Mouse (Mus musculus) layer of hippocampus, adult 11-12 months (tissue): ENCODE measurements at regions not wholly inside any gene's neighbourhood (a gene's known extent, or its start where the extent isn't known, plus 50 kb on each side); places are given as distances from the start of the nearest gene placed in this dataset.
A peak's percentile ranks its signal among the peaks of the same experiment; 100 is the strongest.
"Not testable (repeated sequence)": the region's sequence is repeated elsewhere in the genome, so short reads cannot be mapped to it uniquely, and the experiment has no call there.

Experiments used
- DNase-seq: peaks from one replicate; pipeline ENCODE4 v3.0.0; 2022; ENCODE audit warnings: low spot score

DNA sequence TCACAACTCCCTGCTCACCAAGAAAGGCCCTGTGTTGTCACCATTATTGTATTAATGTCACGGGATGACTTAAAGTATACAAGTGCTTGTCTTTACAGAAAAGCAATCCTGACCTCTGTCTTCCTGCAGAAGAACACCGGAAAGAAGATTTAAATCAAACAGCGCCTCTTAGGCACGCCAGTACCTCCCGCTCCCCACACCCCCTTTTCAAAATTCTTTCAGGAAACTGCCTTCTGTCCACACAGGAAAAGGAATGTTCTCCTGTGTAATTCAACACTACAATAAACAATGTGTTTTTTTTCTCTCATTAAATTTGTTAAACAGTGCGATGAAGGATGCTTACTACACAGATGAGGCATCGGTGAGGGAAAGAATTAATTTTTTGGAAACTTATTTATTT, 112.6 kb upstream of the Stt3b start:
- DNase-seq, result no peak

DNA sequence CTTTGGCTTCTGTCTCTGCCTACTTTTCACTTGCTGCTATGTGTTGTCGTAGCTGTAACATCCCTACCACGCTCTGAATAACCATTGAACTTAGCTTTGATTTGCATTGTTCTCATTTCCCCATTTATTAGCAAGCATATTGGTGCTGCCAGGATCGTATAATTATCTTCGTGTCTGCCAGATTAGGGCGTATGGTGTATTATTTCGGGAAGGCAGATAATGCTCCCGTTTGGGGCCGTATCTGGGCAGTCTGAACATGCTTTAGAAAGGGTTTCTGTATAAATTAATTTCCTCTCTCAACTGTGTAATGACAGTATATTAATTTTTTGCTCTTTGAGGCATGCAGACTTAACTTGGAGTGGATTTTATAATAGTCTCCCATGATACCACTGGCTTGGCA, 116.5 kb upstream of the Stt3b start:
- DNase-seq, result peak; percentile 19

DNA sequence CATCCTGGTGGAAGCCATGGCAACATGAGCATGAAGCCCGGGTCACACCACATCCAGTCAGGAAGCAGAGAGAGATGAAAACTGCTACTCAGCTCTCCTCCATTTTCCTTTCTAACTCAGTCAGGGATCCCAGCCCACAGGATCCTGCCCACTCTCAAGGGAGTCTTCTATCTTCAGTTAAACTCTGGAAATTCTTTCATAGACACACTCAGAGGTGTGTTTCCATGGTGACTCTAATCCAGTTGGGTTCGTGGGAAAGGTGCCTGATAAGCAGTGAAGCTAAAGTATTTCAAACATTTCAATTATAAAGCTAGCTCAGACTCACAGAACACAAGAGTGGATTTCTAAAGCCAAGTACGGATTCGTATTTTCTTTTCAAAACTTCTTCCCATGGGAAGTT, 120.0 kb upstream of the Stt3b start:
- no peak for DNase-seq

DNA sequence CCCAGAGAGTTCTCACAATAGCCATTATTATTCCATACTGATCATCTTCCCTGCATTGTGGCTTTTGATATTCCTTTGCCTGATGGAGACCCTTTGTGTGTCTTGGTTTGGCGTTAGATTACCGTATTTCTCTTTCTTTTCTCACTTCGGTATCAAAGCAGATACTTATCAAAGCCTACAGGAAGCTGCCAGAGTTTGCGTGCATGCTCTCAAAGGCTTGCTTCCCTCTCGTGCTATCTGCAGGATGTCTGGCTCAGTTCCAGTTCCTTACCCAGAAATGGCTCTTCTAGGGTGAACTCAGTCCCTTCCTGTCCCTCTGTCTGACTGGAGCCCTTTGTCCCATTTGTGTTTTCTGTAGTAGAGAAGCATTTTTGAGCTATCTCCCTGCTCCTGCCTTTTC, 124.5 kb upstream of the Stt3b start:
- no peak for DNase-seq

DNA sequence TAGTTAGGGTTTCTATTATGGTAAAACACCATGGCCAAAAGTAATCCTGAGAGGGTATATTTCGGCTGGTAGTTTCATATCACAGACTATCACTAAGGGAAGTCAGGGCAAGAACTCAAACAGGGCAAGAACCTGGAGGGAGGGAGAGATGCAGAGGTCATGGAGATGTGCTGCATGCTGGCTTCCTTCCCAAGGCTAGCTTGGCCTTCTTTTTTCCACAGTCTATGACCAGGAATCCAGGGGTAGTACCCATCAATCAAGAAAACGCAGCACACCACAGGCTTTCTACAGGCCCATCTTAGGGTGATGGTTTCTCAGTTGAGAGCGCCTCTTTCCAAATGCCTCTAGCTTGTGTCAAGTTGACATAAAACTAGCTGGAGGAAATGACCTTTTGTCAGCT, 126.1 kb upstream of the Stt3b start:
- DNase-seq, result no peak

DNA sequence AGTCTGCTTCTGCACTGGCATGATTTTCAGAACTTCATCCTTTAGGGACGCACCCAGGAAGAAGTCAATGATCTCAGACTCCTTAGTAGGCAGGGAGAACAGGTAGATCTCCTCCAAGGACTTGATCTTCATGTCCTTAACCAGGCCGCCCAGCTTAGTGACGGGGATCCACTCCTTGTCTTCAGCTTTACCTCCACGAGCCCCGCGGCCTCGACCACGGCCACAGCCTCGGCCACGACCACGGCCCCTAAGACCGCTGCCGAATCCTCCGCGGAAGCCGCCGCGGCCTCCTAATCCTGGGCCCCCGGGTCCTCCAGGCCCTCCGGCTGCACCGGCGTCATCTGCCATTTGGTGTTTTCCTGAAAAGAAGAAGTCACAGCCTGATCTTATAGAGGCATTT, 128.0 kb upstream of the Stt3b start:
- DNase-seq, result not testable (repeated sequence)

DNA sequence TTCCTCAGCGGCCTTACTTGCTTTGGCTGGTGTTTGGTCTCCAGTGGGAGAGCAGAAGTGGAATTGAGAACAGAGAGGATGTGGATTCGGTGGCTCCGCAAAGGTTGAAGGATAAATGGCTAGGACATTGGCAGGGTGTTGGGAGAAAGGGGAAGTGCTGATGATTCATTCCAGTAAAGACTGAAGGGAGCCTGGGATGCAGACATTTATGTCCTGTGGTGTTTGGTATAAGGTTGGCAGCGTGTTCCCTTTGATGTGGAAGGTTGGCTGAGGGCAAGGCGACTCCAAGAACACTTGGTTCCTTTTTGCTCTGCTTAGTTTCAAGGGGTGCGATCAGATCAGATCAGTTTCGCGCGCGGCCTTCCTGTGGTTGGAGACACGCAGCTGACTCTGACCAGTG, 136.5 kb upstream of the Stt3b start:
- no peak for DNase-seq

DNA sequence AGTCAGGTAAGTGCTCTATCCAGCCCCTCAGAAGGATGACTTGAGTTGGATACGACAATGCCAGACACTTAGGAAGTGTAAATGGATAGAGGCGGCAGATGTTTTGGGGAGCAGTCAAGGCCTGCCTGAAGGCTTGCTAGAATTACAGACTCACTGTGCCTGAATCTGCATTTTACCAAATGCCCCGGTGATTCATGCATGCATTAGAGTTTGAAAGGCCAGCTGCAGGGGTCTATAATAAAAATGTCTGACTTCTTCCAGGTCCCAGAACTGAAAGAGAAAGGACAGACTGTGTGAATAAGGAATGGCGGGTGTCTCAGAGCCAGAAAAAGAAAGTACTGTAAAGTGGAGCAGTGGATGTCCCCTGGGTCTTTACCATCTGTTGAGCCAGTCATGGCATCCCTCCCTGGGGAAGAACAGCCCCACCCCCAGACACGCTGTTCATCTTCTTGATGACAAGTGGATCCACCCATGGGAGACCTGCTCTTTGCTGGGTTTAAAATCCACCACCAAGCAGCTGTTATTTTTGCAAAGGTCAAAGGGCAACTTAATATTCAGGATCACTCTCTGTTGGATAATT, 140.6 kb upstream of the Stt3b start:
- DNase-seq, result no peak

DNA sequence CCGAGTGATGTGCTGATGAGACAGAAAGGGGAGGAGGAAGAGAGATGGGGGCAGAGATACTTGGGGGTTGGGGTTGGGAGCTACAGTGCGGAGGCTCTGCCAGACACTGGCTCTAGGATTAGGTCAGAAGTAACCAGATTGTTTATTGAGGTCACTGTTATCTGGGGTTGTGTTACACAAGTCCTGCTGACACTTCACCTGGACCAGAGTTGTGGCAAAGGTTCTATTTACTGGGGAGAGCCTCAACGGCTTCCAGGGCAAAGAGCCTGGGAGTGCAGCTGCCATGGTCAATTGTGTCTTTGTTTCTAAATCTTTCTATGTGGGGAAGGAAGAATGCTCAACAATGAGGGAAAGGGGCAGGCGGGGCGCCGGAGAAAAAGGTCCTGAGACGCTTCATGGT, 144.6 kb upstream of the Stt3b start:
- no peak for DNase-seq

DNA sequence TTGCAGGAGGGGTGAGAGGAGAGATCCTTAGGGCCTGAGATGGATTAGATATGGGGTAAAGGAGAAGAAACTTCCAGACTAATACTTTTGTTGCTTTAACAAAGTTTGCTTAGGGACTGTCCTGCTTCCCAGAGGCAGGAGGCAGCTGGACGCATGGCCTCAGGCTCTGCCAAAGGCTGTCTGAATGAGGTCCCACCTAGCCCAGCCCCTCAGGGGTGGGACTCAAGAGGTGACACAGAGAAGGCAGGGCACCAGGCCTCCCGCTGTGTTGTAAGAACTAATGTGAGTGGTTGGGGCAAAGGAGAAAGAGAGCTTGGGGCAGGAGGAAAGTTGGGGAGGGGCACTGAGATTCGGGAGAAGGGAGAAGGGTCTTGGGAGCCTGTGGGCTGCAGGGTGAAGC, 145.9 kb upstream of the Stt3b start:
- DNase-seq, result no peak

DNA sequence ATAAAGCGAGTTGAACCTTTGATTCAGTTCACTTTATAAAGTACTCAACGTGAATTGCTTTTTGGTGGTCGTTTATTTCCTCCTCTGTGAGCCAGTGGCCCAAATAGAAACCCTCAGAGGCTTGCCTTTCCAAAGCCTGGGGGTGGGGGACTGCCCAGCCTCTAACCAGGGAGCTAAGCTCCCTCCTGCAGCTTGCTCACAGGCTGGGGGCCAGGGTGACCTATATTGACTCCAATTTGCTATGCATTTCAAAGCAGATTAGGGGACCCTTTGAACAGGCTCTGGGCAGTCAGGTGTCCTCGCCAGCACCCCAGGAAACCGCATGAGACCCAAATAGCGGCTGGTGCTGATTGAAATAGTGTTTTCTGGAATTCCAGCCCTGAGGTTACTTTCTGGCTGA, 146.4 kb upstream of the Stt3b start:
- DNase-seq, result no peak

DNA sequence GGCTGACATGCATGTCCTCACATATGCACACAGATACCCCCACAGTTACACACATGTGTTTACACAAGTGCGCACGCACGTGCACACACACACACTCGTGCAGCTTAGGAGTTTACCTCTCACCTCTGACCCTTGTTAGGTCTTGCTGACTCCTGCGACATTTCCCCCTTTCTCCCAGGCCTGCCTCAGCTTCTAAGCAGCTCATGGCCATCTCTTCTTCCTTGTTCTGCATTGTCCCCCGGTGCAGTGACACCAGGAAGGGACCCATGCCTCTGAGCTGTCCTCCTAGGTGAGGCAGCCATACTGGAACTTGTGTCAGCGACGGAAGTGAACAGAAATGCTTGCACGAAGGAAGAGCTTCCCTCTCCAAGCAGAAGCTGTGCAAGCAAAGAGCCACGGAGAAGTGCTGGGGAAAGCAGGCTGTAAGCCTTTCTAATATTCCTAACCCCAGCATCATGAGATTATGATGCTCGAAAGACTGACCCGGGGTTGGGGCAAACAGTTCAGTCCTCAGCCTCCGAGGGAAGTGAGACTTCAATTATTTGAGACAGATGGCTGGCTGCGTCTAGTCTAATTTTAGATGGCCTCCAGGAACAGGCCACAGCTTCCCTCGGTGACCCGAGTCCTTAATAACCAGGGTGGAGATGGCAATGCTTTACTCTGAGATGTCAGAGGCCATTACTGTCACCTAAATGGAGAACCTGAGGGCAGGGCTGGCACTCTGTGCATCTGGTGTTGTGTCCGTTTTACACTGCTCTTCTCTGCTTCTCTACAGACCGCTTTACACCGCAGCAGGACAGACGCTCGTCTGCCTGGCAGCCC, 147.9 kb upstream of the Stt3b start:
- DNase-seq, result no peak

DNA sequence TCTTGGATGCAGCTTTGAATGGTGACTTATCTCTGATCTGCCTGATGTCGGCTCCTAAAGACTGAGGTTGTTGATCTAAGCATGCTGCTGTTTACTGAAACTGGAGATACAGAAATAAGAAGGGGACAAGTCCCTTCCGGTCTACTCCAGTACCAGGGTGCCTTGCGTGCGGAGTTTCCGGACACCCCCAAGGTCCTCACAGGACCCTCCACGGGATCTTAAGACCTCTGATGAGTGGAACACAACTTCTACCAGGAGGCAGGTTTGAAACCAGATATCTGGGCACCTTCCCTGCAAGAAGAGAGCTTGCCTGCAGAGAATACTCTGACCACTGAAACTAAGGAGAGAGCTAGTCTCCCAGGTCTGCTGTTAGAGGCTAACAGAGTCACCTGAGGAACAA, 148.9 kb upstream of the Stt3b start:
- not testable (repeated sequence) for DNase-seq

DNA sequence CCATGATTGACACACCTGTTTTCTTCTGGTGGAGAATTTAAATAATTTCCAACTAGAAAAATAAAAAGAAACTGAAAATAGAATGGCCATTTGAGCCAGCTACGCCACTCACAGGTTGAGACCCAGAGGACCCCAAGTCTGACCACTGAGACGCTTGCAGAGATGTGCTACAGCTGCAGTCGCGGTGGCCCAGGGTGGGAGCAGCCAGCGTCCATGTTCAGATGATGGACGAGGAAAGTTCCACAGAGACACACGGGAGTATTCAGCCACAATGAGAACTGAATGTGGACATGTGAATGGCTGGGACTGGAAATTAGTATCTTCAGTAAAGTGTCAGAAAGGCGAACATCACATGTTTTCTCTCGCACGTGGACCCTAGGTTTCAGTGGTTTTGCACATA, 155.1 kb upstream of the Stt3b start:
- DNase-seq, result no peak

DNA sequence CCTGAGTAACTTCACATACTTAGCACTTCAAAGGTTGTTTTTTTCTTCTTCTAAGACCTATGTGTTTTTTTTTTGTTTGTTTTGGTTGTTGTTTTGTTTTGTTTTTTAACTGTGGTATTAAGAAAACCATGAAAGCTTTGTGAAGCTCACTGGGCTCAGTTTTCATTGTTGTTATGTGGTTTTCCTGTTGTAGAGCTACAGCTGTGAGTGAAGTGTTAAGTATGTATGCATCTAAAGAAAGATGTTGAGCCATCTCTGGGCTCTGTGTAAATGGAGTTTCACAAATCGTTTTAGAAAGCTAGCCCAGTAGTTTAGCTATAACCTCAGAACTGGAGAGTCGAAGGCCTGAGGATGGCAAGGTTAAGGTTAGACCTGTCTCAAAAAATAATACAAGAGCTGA, 158.4 kb upstream of the Stt3b start:
- DNase-seq, result no peak

DNA sequence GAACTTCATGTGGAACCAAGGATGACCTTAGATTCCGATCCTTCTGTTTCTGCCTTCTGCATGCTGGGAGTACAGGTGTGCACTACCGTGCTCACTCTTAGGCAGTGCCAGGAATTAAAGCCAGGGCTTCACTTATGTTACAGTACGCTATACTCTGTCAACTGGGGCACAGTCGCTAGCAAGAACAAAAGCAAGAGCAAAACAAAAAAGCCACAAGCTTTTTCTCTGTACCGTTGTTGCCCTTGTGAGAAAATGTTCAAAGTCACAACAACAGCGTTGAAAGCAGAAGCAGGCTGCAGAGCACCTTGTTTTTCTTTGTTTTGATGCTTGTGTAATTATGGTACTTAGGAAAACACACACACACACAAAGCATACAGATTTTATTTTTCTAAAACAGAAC, 161.4 kb upstream of the Stt3b start:
- DNase-seq, result no peak

DNA sequence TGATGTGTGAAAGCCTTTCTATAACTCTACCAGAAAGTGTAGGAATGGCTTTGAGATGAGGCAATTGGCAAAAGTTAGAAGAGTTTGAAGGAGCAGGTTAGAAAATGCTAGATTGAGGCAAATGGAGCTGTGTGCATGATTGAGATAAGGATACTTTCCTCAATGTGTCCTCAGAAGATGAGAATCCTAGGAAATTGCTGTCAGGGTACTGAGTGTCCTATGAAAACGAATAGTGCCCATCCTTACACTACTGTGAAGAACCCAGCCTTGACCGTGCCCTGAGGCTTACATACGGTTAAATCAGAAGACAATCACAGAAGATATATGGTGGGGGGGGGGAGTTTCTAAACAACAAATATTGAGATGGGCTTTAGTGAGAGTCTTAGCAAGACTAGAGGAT, 162.8 kb upstream of the Stt3b start:
- DNase-seq, result no peak

DNA sequence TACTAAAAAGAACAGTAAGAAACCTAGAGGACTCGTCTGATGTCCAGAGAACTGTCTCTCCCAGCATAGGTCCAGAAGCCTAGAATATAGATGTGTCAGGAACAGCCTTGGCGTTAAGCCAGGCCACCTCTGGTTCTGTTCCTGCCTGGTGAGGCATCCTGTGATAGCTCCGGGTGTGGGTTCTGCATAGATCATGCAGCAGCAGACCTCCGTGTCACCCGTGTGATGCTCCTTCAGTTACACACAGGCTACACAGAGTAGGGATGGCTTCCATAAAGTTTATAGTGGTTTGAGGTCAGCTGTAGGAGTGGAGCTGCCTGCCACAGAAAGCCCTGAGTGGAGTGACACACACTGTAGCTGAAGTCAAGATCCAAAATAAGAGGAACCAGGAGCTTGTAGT, 163.6 kb upstream of the Stt3b start:
- DNase-seq, result no peak

DNA sequence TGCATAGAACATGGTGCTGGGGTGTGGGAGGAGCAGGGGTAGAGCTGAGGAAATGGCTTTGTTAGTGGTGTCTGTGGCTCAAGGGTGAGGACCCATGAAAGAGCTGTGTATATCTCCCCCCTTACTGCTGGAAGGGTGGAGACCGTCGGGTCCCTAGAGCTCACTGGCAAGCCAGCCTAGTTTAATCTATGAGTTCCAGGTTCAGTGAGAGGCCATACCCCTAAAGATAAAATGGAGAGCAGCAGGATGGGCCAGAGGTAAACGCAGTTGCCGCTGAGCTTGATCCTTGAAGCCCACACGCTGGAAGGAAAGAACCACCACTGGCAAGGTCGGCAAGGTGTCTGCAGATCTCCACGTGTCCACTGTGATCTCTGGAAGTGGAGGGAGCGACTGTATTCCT, 164.1 kb upstream of the Stt3b start:
- no peak for DNase-seq

DNA sequence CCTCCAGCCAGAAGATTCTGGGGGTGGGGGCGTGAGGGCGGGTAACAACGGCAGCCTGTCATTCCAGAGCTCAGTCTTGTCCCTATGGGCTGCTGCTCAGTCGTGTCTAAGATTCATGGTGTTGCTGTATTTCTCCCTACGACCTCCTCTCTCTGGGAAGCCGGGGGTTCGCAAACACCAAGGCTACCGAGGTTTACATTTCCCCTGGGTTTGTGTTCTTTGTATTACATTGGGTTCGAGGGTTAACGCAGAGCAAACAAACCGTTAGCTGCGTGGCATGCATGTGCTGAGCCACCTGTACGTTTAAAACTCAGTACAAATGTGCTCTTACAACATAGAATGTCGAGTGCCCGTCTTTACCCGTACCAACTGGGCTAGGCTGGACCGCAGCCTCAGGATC, 166.0 kb upstream of the Stt3b start:
- DNase-seq, result no peak

DNA sequence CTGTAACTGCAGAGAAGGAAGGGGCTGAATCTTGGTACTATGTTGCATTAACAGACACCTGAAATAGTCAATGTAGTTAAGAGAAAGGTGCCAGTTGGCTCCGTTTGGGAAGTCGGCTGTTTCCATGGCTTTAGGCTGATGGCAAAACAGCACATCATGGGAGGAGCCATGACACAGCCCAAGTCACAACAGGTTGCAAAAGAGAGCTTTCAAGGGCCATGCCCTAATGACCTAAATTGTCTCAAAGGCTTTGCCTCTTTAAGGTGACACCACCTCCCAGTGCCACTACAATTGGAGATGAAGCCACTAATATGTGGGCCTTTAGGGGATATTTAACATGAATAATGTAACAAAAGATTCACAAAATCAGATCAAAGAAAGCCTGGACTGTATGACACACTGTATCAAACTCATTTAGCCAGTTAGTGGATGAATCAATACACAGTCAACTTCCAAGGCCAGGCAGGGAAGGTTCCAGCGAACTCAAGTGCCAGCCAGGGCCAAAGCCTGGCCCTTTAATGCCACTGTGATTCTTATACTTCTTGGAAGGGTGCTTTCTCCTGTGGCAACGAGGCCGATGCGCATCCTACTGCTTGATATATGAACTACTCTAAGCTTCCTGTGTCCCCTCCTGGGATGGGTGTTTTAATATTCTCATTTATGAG, 167.5 kb upstream of the Stt3b start:
- no peak for DNase-seq

DNA sequence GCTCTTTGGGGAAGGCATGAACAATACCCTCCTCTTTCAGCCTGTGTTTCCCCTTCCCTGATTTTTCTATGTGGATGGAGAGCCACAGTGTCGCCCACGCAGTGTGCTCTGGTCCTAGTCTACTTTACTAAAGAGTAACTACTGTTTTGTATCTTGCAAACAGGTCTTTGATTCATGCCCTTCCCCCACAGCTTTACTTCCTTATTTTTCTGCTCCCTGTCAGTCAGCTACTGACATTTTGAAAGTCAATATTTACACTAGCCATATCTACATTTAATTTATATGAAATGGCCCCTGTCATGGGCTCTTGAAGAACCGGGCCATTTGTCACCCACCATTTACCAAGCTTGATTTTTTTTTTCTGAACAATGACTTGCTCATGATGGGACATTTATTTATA, 168.7 kb upstream of the Stt3b start:
- DNase-seq, result no peak

DNA sequence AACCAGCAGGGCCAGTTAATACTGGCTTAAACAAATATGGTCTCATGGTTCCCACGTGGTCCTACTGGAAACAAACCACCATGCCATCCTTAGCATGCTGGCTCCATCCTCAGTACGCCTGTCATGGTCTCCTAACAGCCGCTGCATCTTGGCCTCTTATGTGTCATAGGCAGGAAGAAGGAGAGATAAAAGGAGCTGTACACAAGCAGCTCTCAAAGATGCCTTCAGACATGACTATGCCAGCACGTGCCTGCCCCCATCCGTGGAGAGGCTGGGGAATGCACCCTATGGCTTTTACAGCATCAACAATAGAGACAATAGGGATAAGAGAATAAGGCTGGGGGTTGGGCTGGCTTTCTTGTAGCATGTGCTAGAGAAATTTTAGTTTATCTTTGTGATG, 171.0 kb upstream of the Stt3b start:
- DNase-seq, result no peak

DNA sequence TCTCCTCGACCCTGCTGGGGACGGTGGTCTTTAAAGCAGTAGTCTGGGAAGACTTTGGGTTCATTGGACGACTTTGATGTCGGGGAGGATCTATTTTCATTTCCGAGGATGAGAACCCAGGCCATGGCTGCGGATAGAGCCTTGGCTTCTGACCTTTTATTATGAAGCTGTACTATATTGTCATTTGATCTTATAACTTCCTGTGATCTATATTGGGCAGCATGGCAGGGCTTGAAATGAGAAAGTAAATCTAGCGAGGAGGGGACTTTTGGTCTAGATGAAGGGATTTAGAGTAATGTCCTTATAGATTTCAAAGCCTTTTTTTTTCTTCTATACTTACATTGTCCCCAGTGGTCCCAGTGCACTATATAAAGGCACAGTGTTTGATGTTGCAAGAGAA, 172.8 kb upstream of the Stt3b start:
- DNase-seq, result no peak
